In the genomic region with DNA sequence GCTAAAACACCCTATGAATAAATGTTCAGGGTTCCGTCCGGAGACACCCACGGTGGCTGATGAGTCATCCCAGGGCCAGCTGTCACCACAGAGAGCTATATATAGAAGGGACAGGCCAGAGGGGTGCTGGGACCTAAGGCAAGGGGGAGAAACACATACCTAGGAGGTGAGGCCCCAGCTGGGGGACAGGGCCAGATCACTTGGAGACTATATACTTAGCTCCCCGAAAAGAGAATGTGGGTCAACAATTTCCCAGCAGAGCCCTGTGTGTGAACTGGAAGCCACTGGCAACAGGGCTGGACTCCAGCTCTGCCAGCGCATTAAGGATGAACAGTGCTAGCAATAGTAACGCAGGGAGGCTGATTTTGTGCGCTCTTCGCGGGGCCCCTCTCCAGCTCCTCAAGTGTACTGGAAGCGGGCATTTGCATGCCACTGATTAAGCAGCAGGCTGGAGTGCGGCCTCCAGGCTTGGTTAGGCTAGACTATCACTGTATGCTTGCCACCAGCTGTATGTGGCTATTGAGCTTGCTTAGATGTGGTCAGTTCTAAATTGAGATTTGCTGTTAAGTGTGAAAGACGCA, we compare ENCODE assay signal across 8 mouse cellular contexts.
A peak's percentile ranks its signal among the peaks of the same experiment; 100 is the strongest.
DNase-seq lines count a peak whose midpoint lies in the region; ATAC-seq and TF ChIP-seq lines count a peak whose summit lies in the region.

No protein-coding gene starts in this region.

- 38% methylated on average over 12 of the region's 12 CpGs for WGBS in lung, embryonic 15.5 days
- 61% methylated on average over 12 of the region's 12 CpGs for WGBS in lung, adult 2 months
- 73% methylated on average over 12 of the region's 12 CpGs for WGBS in kidney, embryonic 15.5 days

- intact Hi-C loops in gastrocnemius, postnatal 14 days (cut with DNase I; ENCODE audit: low total_unique reads): no loop called here

- peak overlapping the region; percentile 77 for H3K27ac ChIP-seq in lung, embryonic 15.5 days
- peak overlapping the region; percentile 68 for H3K27ac ChIP-seq in kidney, embryonic 15.5 days

- no peak for TF ChIP-seq CTCF in lung, adult 2 months (IDR thresholded peaks at IDR 0.05; ENCODE audit: insufficient read depth, low read length)

- ATAC-seq in lung, embryonic 15.5 days (ENCODE audit: borderline replicate concordance, extremely low read depth, low FRiP score, low TSS enrichment): peak; percentile 55; the same call in 1 of the 2 replicates
- ATAC-seq in kidney, embryonic 15.5 days (replicated peaks; ENCODE audit: low FRiP score): no peak
- ATAC-seq in erythroblast, adult 5-6 weeks (replicated peaks; ENCODE audit: low FRiP score, poor library complexity, severe bottlenecking): no peak

- no peak overlapping the region for H3K4me3 ChIP-seq in lung, embryonic 15.5 days
- H3K4me3 ChIP-seq in lung, adult 2 months (replicated peaks; ENCODE audit: extremely low read depth, low read depth, low read length): no peak overlapping the region
- no peak overlapping the region for H3K4me3 ChIP-seq in kidney, embryonic 15.5 days (replicated peaks)

- no peak overlapping the region for H3K9ac ChIP-seq in lung, embryonic 15.5 days
- H3K9ac ChIP-seq in kidney, embryonic 15.5 days: no peak overlapping the region

- H3K4me2 ChIP-seq in lung, embryonic 15.5 days: no peak overlapping the region
- no peak overlapping the region for H3K4me2 ChIP-seq in kidney, embryonic 15.5 days

- no peaks in the 10 kb centered on the region for H3K27me3 ChIP-seq in lung, embryonic 15.5 days
- H3K27me3 ChIP-seq in kidney, embryonic 15.5 days: peaks cover 35% of the 10 kb centered on the region; the same call in 1 of the 2 replicates

- TF ChIP-seq POLR2A in lung, adult 2 months (IDR thresholded peaks at IDR 0.05; ENCODE audit: borderline replicate concordance, extremely low read depth, low read depth, low read length): no peak

- no peak for DNase-seq in lung, adult 2 months
- peak; percentile 51 for DNase-seq in adrenal gland, postnatal 14 days
- DNase-seq in gastrocnemius, postnatal 14 days: peak; percentile 56
- DNase-seq in spleen, adult 12 weeks (ENCODE audit: low spot score): no peak
- DNase-seq in spleen, postnatal 14 days (ENCODE audit: low spot score in 2 of 2): no peak

- peaks cover 28% of the 10 kb centered on the region for H3K4me1 ChIP-seq in lung, embryonic 15.5 days
- H3K4me1 ChIP-seq in lung, adult 2 months (ENCODE audit: control insufficient read depth, insufficient read depth, low read length): peaks cover 5% of the 10 kb centered on the region
- 0 out of 2 replicates have a peak, but pooled peaks cover 4% of the 10 kb centered on the region for H3K4me1 ChIP-seq in kidney, embryonic 15.5 days

- H3K9me3 ChIP-seq in lung, embryonic 15.5 days: no peaks in the 10 kb centered on the region
- H3K9me3 ChIP-seq in kidney, embryonic 15.5 days (replicated peaks): no peaks in the 10 kb centered on the region

- H3K36me3 ChIP-seq in lung, embryonic 15.5 days: no peaks in the 10 kb centered on the region
- no peaks in the 10 kb centered on the region for H3K36me3 ChIP-seq in kidney, embryonic 15.5 days

Comparison
In these comparisons a context has a peak if more than half of its experiments do, and no peak if none do; other contexts are left out.
1. DNase-seq: peak in adrenal gland, postnatal 14 days (single experiment) and gastrocnemius, postnatal 14 days (single experiment); none in lung, adult 2 months (single experiment), spleen, adult 12 weeks (single experiment) and spleen, postnatal 14 days (0 of 2).